Mouse (Mus musculus): ENCODE measurements around the gene Isx. TPM values are rescaled to one million over a fixed set of nuclear protein-coding genes. Genes with fewer than 3 reads are reported as not detected.
A peak's percentile ranks its signal among the peaks of the same experiment; 100 is the strongest.

The Isx gene
- polyA plus RNA-seq, 1 experiment from 2014 or later, result not detected

DNA sequence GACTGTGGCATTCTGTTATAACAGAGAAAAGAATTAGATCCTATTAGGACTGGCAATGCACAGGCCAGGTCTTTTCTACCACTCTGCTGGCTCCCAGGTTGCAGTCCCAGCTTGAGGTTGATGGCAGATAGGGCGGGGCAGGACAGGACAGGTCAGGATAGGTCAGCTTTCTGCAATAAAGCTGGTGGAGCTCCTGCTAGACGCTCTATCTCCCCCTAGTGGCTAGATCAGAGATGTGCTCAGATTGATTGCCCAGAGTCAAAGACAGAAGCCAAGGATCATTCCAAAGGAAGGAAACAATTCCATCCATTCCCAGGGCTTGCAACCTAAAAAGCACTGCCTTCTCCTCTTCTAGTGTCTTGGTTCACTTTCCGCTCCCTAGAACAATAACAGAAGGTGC is 57.8 kb downstream of the Isx start:
- WGBS (ENCODE audit: insufficient replicate concordance), result 14% methylated on average over 3 of the region's 3 CpGs
- DNase-seq (peak; percentile 26), ATAC-seq (peak; percentile 31; the same call in 1 of the 2 replicates)
- no peak overlapping the region for H3K9ac ChIP-seq (replicated peaks)
- H3K9me3 ChIP-seq (ENCODE audit: low read length), result no peaks in the 10 kb centered on the region
- no peaks in the 10 kb centered on the region for H3K36me3 ChIP-seq (replicated peaks; ENCODE audit: insufficient read depth, low read length)
- no peak for TF ChIP-seq EP300 (IDR thresholded peaks at IDR 0.05; ENCODE audit: low read depth)
- TF ChIP-seq CTCF (IDR thresholded peaks at IDR 0.05; ENCODE audit: low read depth), result peak; percentile 81
- no peak overlapping the region for H3K4me2 ChIP-seq (ENCODE audit: low read depth, low read length)
- no peaks in the 10 kb centered on the region for H3K4me1 ChIP-seq (ENCODE audit: insufficient read depth)
- H3K27ac ChIP-seq (ENCODE audit: low read depth), result no peak overlapping the region
- no peaks in the 10 kb centered on the region for H3K27me3 ChIP-seq (ENCODE audit: insufficient read depth, low read length)
- H3K4me3 ChIP-seq (ENCODE audit: low read depth, low read length), result no peak overlapping the region

DNA sequence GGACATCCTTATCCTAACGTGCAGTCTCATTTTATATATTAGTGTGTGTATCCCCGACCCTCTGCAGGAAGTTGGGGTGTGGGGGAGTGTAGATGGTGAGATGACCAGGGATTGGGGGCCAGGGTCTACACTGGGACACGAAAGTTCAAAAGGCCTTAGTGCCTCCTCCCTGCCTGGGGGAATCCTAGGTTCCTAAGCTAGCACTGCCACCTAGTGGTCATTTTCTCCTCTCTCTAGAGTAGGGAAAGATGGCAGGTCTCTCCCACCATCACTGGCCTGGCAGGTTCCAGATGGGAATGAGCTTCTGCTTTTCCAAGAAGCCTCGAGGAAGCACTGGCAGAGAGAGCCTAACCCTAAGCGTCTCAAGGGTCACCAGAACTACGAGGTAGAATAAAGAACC is 62.3 kb downstream of the Isx start:
- Histone ChIP-seq H3K27me3 (ENCODE audit: insufficient read depth, low read length) (no peaks in the 10 kb centered on the region), H3K4me1 (ENCODE audit: insufficient read depth) (no peaks in the 10 kb centered on the region), H3K9me3 (ENCODE audit: low read length) (no peaks in the 10 kb centered on the region), H3K4me3 (ENCODE audit: low read depth, low read length) (no peak overlapping the region), H3K36me3 (replicated peaks; ENCODE audit: insufficient read depth, low read length) (no peaks in the 10 kb centered on the region), H3K27ac (ENCODE audit: low read depth) (no peak overlapping the region), H3K9ac (replicated peaks) (no peak overlapping the region), H3K4me2 (ENCODE audit: low read depth, low read length) (no peak overlapping the region)
- TF ChIP-seq CTCF (IDR thresholded peaks at IDR 0.05; ENCODE audit: low read depth) (peak; percentile 75), EP300 (IDR thresholded peaks at IDR 0.05; ENCODE audit: low read depth) (no peak)
- DNase-seq (peak; percentile 35), ATAC-seq (no peak)
- WGBS (ENCODE audit: insufficient replicate concordance), result 29% methylated on average over 6 of the region's 6 CpGs

DNA sequence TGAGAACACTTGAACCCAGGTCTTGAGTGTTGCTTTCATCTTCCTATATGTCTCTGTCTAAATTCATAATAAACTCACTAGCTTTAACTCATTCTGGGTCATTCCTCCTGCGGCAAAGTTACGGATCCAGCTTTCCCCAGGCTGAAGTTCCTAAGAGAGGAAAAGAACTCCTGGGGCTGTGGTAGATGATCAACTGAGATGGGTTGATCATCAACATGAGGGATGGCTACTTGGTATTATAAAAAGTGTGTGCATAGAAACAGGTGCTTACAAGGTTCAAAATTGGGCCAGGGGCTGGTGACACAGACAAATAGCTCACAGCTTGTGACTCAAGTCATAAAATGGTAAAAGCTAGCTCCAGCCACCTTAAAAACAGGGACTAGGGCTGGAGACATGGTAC is 63.7 kb downstream of the Isx start:
- ATAC-seq, result no peak
- Histone ChIP-seq H3K4me1 (ENCODE audit: insufficient read depth) (no peaks in the 10 kb centered on the region), H3K36me3 (replicated peaks; ENCODE audit: insufficient read depth, low read length) (no peaks in the 10 kb centered on the region), H3K4me2 (ENCODE audit: low read depth, low read length) (no peak overlapping the region), H3K27ac (ENCODE audit: low read depth) (no peak overlapping the region), H3K4me3 (ENCODE audit: low read depth, low read length) (no peak overlapping the region), H3K9me3 (ENCODE audit: low read length) (no peaks in the 10 kb centered on the region), H3K9ac (replicated peaks) (no peak overlapping the region), H3K27me3 (ENCODE audit: insufficient read depth, low read length) (no peaks in the 10 kb centered on the region)
- DNase-seq, result no peak
- TF ChIP-seq CTCF (IDR thresholded peaks at IDR 0.05; ENCODE audit: low read depth) (no peak), EP300 (IDR thresholded peaks at IDR 0.05; ENCODE audit: low read depth) (no peak)
- 91% methylated on average over 2 of the region's 2 CpGs for WGBS (ENCODE audit: insufficient replicate concordance)

DNA sequence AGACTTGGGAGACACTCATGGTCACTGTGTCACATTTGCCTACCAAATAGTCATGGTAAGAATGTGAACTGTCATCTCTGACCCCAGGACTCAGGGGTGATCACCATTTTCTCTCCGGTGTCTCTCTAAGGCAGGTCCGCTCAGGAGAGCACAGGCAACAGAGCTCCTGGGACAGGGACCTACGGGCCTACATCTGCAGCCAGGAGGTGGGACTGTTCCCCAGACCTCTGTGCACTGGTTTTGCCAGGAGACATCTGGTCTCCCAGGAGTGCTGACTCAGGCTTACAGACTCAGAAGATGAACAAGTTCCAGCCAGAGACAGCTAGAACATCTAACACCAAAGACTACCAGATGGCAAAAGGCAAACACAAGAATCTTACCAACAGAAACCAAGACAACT is 69.1 kb downstream of the Isx start:
- no peaks in the 10 kb centered on the region for H3K4me1 ChIP-seq (ENCODE audit: insufficient read depth)
- no peaks in the 10 kb centered on the region for H3K36me3 ChIP-seq (replicated peaks; ENCODE audit: insufficient read depth, low read length)
- H3K9ac ChIP-seq (replicated peaks), result no peak overlapping the region
- no peaks in the 10 kb centered on the region for H3K9me3 ChIP-seq (ENCODE audit: low read length)
- WGBS (ENCODE audit: insufficient replicate concordance), result 72% methylated on average over 3 of the region's 3 CpGs
- H3K4me2 ChIP-seq (ENCODE audit: low read depth, low read length), result no peak overlapping the region
- ATAC-seq, result no peak
- H3K27ac ChIP-seq (ENCODE audit: low read depth), result no peak overlapping the region
- no peak for DNase-seq
- H3K27me3 ChIP-seq (ENCODE audit: insufficient read depth, low read length), result no peaks in the 10 kb centered on the region
- no peak for TF ChIP-seq EP300 (IDR thresholded peaks at IDR 0.05; ENCODE audit: low read depth)
- no peak for TF ChIP-seq CTCF (IDR thresholded peaks at IDR 0.05; ENCODE audit: low read depth)
- H3K4me3 ChIP-seq (ENCODE audit: low read depth, low read length), result no peak overlapping the region

Other genes with a start within 250 kb of the Isx start
- gene Hmgxb4, start 120.2 kb downstream of the Isx start, polyA plus RNA-seq (2015; fragmentation: Nextera tagmentation; extraction: Ambion mirVana), result 5.5 and 6.6 TPM in 2 replicates
- 16.6 and 17.9 TPM in 2 replicates for gene Tom1, start 160.5 kb downstream of the Isx start, polyA plus RNA-seq (2015; fragmentation: Nextera tagmentation; extraction: Ambion mirVana)
- 155 and 160 TPM in 2 replicates for gene Hmox1, start 220.4 kb downstream of the Isx start, polyA plus RNA-seq (2015; fragmentation: Nextera tagmentation; extraction: Ambion mirVana)
- 43.5 and 55.4 TPM in 2 replicates for gene Mcm5, start 236.4 kb downstream of the Isx start, polyA plus RNA-seq (2015; fragmentation: Nextera tagmentation; extraction: Ambion mirVana)

Measured in liver, postnatal 0 days (tissue).